Mouse (Mus musculus): ENCODE measurements around the gene Ift22. TPM values are rescaled to one million over a fixed set of nuclear protein-coding genes. Genes with fewer than 3 reads are reported as not detected.
A peak's percentile ranks its signal among the peaks of the same experiment; 100 is the strongest.

Gene Ift22
- polyA plus RNA-seq, 1 experiment from 2014 or later, result 113 TPM

DNA sequence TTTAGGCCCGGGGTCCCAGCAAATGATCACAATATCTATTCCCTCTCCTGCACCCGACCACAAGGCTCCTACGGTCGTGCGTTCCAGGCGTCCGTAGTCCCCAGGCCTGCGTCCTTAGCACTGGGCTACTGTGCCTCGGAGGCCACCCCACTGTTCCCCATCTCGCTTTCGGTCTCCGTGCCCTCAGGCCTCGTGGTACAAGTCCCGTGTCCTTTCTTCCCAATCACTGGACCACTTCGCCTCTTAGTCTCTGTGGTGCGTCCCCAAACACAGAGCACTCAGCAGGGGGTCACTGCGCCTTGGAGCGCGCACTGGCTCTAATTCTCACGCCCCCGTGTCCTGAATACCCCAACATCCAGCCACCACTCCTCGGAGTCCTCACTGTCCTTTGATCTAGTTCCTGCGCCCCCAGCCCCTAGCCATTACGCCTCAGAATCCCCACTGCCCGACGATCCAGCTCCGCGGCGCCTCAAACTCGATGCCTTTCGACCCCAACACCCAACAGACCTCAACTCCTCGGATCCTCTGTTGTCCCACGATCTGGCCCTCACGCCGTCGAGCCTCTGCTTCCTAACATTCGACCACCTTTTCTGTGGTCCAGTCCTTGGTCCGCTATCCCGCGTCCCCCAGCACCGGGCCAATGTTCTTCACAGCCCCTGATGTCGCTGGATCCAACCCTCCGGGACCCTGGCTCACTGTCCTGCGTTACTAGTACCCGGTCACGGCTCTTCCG is 25.7 kb upstream of the Ift22 start:
- H3K4me3 ChIP-seq, result peak overlapping the region; percentile 59
- DNase-seq (ENCODE audit: extremely low spot score, low spot score), result peak; percentile 61
- peaks cover 34% of the 10 kb centered on the region for H3K4me1 ChIP-seq
- peaks cover 9% of the 10 kb centered on the region for H3K36me3 ChIP-seq (replicated peaks)
- peak overlapping the region; percentile 82 for H3K27ac ChIP-seq
- H3K27me3 ChIP-seq (ENCODE audit: poor library complexity, severe bottlenecking), result peaks cover 50% of the 10 kb centered on the region
- under 1% methylated on average over 47 of the region's 47 CpGs for WGBS
- H3K9me3 ChIP-seq, result no peaks in the 10 kb centered on the region

DNA sequence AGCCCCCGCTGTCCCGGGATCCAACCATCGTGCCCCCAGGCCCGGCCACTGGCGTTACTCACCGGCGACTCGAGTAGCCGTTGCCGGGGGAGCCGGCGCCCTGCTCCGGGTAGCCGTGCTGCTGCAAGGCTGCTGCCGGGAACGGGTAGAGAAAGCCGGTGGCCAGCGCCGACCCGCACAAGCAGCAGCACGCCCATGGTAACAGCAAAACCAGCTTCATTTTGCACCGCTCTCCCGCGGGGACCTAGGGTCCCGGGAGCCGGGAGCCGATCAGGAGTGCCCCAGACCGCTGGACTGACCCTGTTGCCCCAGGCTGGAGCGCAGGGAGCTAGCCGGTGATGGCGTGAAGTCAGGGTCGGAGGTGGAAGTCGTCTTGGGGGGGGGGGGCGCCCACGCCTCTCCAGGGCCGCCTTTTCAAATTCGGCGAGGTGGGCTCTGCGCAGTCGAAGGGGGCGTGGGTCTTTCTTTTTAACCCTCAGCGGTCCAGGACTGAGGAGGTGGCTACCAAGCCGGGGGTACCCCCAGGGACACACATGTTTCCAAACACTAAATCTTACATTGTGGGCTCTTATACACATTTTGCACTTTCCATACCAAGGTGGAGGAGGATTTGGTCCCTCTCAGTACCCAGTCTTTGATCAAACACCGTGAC is 25.0 kb upstream of the Ift22 start, which contains the start of gene Col26a1:
Col26a1 (minus strand) TSS at position 422 of the 652 bp plus-strand sequence.
- H3K27me3 ChIP-seq (ENCODE audit: poor library complexity, severe bottlenecking), result peaks cover 50% of the 10 kb centered on the region
- WGBS, result 1% methylated on average over 43 of the region's 44 CpGs
- H3K4me3 ChIP-seq, result peak within 1 kb of the TSS; percentile 59
- peaks cover 4% of the 10 kb centered on the region for H3K36me3 ChIP-seq (replicated peaks)
- H3K27ac ChIP-seq, result peak within 1 kb of the TSS; percentile 82
- peaks cover 41% of the 10 kb centered on the region for H3K4me1 ChIP-seq
- H3K9me3 ChIP-seq, result no peaks in the 10 kb centered on the region
- DNase-seq (ENCODE audit: extremely low spot score, low spot score), result no peak

DNA sequence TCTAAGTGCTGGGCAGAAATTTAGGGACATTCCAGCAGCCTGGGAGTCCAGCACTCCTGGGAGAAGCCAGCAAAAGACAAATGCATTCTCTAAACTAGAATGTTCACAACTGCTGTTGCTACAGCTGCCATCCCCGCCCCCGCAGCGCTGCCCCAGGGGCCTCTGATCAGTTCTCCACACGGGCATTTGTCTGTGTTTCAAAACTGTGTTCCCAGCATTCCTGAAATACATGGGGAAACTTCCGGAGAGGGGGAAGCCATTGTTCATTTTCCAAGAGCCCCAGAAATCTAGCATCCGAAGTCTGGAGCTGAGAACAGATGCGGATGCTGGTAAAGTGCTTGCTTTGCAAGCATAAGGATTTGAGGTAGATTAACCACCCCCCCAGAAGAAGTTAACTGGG is 21.0 kb upstream of the Ift22 start:
- 39% methylated on average over 7 of the region's 7 CpGs for WGBS
- peaks cover 36% of the 10 kb centered on the region for H3K4me1 ChIP-seq
- H3K4me3 ChIP-seq, result no peak overlapping the region
- no peak for DNase-seq (ENCODE audit: extremely low spot score, low spot score)
- no peaks in the 10 kb centered on the region for H3K9me3 ChIP-seq
- H3K27ac ChIP-seq, result peak overlapping the region; percentile 78
- H3K27me3 ChIP-seq (ENCODE audit: poor library complexity, severe bottlenecking), result peaks cover 31% of the 10 kb centered on the region
- no peaks in the 10 kb centered on the region for H3K36me3 ChIP-seq (replicated peaks)

DNA sequence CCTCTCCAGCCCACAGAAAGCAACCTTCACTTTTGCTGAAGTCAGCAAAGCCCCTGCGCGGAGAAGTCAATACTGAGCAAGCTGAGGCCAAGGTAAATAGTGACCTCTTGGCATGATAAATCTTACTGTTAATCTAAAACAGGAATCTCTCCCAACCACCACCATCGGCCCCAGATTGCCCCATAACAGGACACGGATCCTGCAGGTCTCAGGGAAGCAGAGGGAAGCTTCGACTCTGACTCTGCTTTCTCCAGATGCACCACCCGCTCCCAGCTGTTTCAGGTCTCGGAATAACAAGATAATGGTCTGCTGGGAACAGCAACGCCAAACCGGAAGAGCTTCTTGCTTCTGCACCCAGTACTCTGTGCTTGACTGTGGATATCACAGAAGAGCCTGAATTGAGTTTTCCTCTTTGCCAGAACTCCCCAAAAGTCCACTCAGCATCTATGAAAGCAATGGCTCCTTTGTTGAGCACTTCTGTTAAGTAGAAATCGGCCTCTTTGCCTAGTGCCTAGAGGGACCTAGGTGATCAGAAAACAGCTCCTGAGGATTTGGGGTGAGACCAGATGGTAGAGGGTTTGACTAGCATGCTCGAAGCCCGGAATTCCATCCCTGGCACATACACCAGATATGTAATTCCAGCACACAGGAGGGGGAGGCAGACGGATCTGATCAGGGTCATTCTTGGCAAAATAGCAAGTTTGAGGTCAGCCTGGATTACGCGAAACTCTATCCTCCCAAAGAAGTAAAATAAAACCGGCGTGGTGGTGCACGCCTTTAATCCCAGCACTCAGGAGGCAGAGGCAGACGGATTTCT is 19.2 kb upstream of the Ift22 start:
- H3K36me3 ChIP-seq (replicated peaks), result no peaks in the 10 kb centered on the region
- peaks cover 18% of the 10 kb centered on the region for H3K4me1 ChIP-seq
- H3K27ac ChIP-seq, result peak overlapping the region; percentile 56; the same call in 1 of the 2 replicates
- DNase-seq (ENCODE audit: extremely low spot score, low spot score), result no peak
- 63% methylated on average over 19 of the region's 19 CpGs for WGBS
- H3K27me3 ChIP-seq (ENCODE audit: poor library complexity, severe bottlenecking), result peaks cover 13% of the 10 kb centered on the region
- H3K4me3 ChIP-seq, result no peak overlapping the region
- H3K9me3 ChIP-seq, result no peaks in the 10 kb centered on the region

DNA sequence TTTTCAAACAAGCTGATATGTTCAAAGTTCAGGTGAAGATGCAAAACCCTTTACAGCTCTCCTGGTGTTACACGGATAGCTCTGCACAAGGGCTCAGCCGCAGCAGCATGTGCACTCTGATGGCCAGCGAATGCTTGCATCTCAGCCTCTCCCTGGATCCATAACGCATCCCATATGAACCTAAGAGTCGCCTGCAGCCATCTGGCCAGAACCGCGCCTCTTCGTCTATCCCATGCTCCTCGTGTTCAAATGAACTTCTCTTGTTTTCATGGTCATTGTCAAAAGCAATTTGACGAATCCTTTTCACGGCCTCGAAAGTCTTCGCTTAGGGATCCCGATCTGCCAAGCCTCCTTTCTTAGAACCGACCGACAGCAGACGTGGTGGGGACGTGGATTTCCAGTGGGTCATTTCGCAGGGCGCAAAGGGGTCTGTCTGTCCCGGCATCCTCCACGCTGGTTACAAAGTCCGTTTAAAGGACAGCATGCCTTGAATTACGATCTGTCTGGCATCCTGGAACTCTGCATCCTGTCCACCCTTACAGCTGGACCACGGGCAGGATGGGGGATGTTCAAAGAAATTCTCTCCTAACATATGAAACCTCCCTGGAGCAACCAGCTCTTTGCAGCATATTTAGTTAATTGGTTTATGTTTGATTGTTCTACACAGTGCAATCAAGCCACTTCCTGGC is 13.0 kb upstream of the Ift22 start:
- no peak for DNase-seq (ENCODE audit: extremely low spot score, low spot score)
- H3K27me3 ChIP-seq (ENCODE audit: poor library complexity, severe bottlenecking), result no peaks in the 10 kb centered on the region
- H3K36me3 ChIP-seq (replicated peaks), result no peaks in the 10 kb centered on the region
- no peak overlapping the region for H3K4me3 ChIP-seq
- 69% methylated on average over 25 of the region's 25 CpGs for WGBS
- H3K4me1 ChIP-seq, result peaks cover 10% of the 10 kb centered on the region
- H3K27ac ChIP-seq, result peak overlapping the region; percentile 40; the same call in 1 of the 2 replicates
- no peaks in the 10 kb centered on the region for H3K9me3 ChIP-seq

DNA sequence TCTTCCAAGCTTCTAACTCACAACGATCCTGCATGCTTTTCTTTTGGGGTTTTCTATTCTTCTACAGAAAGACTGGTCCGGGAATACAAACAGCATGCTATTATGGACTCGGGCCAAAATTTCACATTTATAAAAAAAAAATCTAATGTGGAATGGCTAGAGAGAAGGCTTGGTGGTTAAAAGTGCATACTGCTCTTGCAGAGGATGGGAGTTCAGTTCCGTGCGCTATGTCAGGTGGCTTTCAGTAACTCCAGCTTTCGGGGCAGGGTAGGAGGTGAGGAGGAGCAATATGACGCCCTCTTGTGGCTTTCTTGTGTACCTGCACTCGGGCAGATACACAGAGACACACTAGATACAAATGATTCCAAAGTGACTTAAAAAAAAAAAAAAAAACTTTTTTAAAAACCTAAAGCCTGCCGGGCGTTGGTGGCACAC is 12.4 kb upstream of the Ift22 start:
- H3K27me3 ChIP-seq (ENCODE audit: poor library complexity, severe bottlenecking), result no peaks in the 10 kb centered on the region
- WGBS, result 65% methylated on average over 10 of the region's 10 CpGs

DNA sequence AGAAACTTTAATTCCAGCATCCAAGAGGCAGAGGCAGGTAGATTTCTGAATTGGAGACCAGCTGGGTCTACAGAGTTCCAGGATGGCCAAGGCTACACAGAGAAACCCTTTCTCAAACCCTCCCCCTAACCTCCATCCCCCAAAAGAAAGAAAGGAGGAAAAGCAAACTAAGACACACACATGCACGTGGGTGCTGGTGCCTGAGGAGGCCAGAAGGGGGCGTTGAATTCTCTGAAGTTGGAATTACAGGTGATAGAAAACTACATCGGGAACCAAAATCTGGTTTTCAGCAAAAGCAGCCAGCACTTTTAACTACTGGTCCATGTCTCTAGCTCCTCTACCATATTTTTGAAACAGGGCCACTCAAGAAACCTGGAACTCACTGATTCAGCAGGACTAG is 3.3 kb upstream of the Ift22 start:
- 65% methylated on average over 3 of the region's 3 CpGs for WGBS
- Histone ChIP-seq H3K4me3 (no peak overlapping the region), H3K4me1 (peaks cover 23% of the 10 kb centered on the region), H3K9me3 (peaks cover 2% of the 10 kb centered on the region; the same call in 1 of the 2 replicates), H3K27ac (no peak overlapping the region), H3K27me3 (ENCODE audit: poor library complexity, severe bottlenecking) (no peaks in the 10 kb centered on the region), H3K36me3 (replicated peaks) (no peaks in the 10 kb centered on the region)
- no peak for DNase-seq (ENCODE audit: extremely low spot score, low spot score)

More for the DNA sequence above, 12.4 kb upstream of the Ift22 start:
- Histone ChIP-seq H3K27ac (no peak overlapping the region), H3K9me3 (no peaks in the 10 kb centered on the region), H3K4me3 (no peak overlapping the region), H3K36me3 (replicated peaks) (no peaks in the 10 kb centered on the region), H3K4me1 (peaks cover 12% of the 10 kb centered on the region)
- no peak for DNase-seq (ENCODE audit: extremely low spot score, low spot score)

DNA sequence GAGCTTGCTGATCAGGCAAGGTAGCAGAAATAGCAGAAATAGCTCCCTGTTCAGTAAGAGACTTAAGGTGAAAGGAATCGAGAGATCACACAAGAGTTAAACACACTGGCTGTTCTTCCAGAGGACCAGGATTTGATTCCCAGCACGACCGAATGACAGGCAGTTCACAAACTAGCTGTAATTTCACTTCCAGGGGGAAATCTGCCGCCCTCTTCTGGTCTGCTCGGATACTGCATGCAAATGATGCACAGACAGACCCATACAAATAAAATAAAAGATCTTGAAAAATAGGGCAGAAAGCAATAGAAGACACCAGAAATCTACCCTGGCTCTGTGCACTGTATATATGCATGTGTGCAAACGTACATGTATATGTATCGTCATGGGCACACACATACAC is 2.3 kb upstream of the Ift22 start:
- Histone ChIP-seq H3K36me3 (replicated peaks) (peaks cover 2% of the 10 kb centered on the region; the same call in 1 of the 2 replicates), H3K4me1 (peaks cover 18% of the 10 kb centered on the region), H3K9me3 (peaks cover 2% of the 10 kb centered on the region; the same call in 1 of the 2 replicates), H3K27me3 (ENCODE audit: poor library complexity, severe bottlenecking) (no peaks in the 10 kb centered on the region), H3K27ac (no peak overlapping the region), H3K4me3 (no peak overlapping the region)
- DNase-seq (ENCODE audit: extremely low spot score, low spot score), result no peak
- WGBS, result 51% methylated on average over 7 of the region's 7 CpGs

DNA sequence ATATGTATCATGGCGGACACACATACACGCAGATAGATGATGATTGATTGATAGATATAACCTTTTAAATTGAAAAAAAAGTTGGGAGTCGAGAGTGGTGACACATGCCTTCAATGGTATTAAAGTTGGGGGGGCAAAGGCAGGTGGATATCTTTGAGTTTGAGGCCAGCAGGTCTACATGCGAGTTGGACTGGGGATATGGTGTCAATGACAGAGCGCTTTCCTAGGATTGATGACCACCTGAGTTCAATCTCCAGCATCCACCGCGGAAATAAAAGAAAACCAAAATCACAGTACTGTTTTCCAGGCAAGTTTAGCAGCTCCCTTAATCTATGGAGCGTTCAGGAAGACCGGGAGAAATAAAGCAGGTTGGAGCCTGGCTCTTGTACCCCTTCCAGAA is 363 bp upstream of the Ift22 start:
- 46% methylated on average over 9 of the region's 9 CpGs for WGBS
- peak overlapping the region; percentile 67 for H3K4me3 ChIP-seq
- H3K36me3 ChIP-seq (replicated peaks), result peaks cover 21% of the 10 kb centered on the region
- peaks cover 18% of the 10 kb centered on the region for H3K4me1 ChIP-seq
- peaks cover 2% of the 10 kb centered on the region; the same call in 1 of the 2 replicates for H3K9me3 ChIP-seq
- H3K27me3 ChIP-seq (ENCODE audit: poor library complexity, severe bottlenecking), result no peaks in the 10 kb centered on the region
- no peak for DNase-seq (ENCODE audit: extremely low spot score, low spot score)
- H3K27ac ChIP-seq, result peak overlapping the region; percentile 86

DNA sequence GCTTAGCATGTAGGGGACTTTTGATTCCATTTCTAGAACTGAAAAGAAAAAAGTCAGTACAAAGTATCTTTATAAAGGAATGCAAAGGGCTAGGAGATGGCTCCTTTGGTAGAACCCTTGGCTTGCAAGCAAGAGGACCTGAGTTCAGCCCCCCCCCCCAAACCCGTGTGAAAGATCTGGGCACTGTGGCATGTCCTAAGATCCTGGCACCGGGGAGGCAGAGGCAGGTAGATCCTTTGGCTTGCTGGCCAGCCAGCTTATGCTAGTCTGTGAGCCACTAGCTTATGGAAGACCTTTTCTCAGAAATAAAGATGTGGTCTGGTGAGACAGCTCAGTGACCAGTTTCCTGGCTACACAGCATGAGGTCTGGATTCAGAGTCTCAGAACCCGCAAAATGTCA is 6.2 kb downstream of the Ift22 start:
- no peak for DNase-seq (ENCODE audit: extremely low spot score, low spot score)
- WGBS, result 86% methylated on average over 3 of the region's 3 CpGs
- no peaks in the 10 kb centered on the region for H3K9me3 ChIP-seq
- no peak overlapping the region for H3K27ac ChIP-seq
- H3K4me1 ChIP-seq, result peaks cover 3% of the 10 kb centered on the region
- no peak overlapping the region for H3K4me3 ChIP-seq
- no peaks in the 10 kb centered on the region for H3K27me3 ChIP-seq (ENCODE audit: poor library complexity, severe bottlenecking)
- peaks cover 40% of the 10 kb centered on the region for H3K36me3 ChIP-seq (replicated peaks)

DNA sequence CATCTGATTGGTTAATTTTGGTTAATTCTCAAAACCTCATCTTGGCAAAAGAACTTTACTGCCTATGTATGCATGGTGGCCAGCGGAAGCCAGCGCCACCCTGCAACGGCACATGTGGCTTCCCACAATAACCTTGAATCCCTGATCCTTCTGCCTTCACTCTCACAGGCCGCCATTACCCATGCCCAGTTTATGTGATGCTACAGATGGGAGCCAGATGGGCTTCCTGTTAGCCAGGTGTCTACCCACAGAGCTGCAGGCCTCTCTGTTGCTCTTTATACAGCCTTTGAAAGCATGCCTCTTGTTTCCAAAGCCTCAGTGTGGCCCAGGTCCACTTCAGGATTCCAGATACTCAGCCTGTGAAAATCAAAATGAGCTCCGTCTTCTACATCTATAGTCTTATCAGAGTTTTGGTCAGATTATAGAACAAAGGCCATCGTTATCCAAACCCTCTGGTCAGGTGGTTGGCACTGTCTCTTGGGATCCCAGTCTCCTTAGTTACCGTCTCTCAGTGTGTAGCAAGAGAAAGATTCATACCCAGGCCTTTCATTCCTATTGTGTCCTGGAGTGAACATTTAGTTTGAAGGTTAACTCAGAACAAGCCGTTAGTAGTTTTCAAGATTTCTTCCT is 9.8 kb downstream of the Ift22 start:
- H3K27me3 ChIP-seq (ENCODE audit: poor library complexity, severe bottlenecking), result no peaks in the 10 kb centered on the region
- 95% methylated on average over 8 of the region's 8 CpGs for WGBS
- H3K36me3 ChIP-seq (replicated peaks), result peaks cover 17% of the 10 kb centered on the region
- no peaks in the 10 kb centered on the region for H3K9me3 ChIP-seq
- no peak overlapping the region for H3K27ac ChIP-seq
- no peak for DNase-seq (ENCODE audit: extremely low spot score, low spot score)
- H3K4me3 ChIP-seq, result no peak overlapping the region
- H3K4me1 ChIP-seq, result peaks cover 9% of the 10 kb centered on the region
